Mouse (Mus musculus) testis, adult 2 months (tissue): ENCODE measurements around the gene Vps37d. TPM values are rescaled to one million over a fixed set of nuclear protein-coding genes. Genes with fewer than 3 reads are reported as not detected.

Source experiments
- H3K27ac ChIP-seq: fragments of 200-500 bp; 2 replicates; pipeline ENCODE4 v1.5.1; 2012; ENCODE audit warnings: low read depth, low read length; ENCODE audit not compliant: control insufficient read depth, insufficient read depth
- H3K27me3 ChIP-seq: fragments of 200-500 bp; 2 replicates; pipeline ENCODE4 v1.6.1; 2012; ENCODE audit warnings: mild to moderate bottlenecking, low read length, moderate library complexity; ENCODE audit not compliant: control insufficient read depth, insufficient read depth
- H3K36me3 ChIP-seq: fragments of 200-500 bp; 2 replicates; pipeline ENCODE4 v1.6.1; 2012; ENCODE audit warnings: mild to moderate bottlenecking, low read length; ENCODE audit not compliant: control insufficient read depth, insufficient read depth
- H3K4me1 ChIP-seq: fragments of 200-500 bp; 2 replicates; pipeline ENCODE4 v1.6.1; 2012; ENCODE audit warnings: low read length; ENCODE audit not compliant: control insufficient read depth, insufficient read depth
- H3K4me3 ChIP-seq: fragments of 200-500 bp; 2 replicates; pipeline ENCODE4 v1.5.1; 2012; ENCODE audit warnings: low read depth, mild to moderate bottlenecking, low read length, moderate library complexity, mixed read lengths; ENCODE audit not compliant: control insufficient read depth
- CTCF ChIP-seq: fragments of 200-500 bp; IDR thresholded peaks from 2 replicates; pipeline ENCODE4 v1.5.1; 2012; ENCODE audit warnings: low read depth, mild to moderate bottlenecking, inconsistent platforms, low read length, moderate library complexity; ENCODE audit not compliant: control insufficient read depth, insufficient read depth, insufficient replicate concordance
- POLR2A ChIP-seq: fragments of 200-500 bp; IDR thresholded peaks from 2 replicates; pipeline ENCODE4 v1.6.1; 2012; ENCODE audit warnings: low read depth, mild to moderate bottlenecking, inconsistent platforms, low read length, moderate library complexity; ENCODE audit not compliant: control insufficient read depth
- polyA plus RNA-seq: library from polyadenylated mRNA; depleted of rRNA; stranded (reverse); fragments of >200 nt; gene quantifications from 2 replicates; pipeline ENCODE4 v1.2.3, GENCODE M21; 2012

Vps37d gene
- polyA plus RNA-seq, 1 experiment, result 0.33 TPM

GRCm38 (mm10) chr5:135089653-135090052 lies 11.6 kb upstream of the Vps37d start, which contains the start of gene Mlxipl:
Gene Mlxipl (plus strand): TSS chr5:135089890.
- H3K4me1 ChIP-seq, result peaks cover 8% of the 10 kb centered on the region
- H3K27me3 ChIP-seq, result no peaks in the 10 kb centered on the region
- no peak for TF ChIP-seq CTCF
- no peak for TF ChIP-seq POLR2A
- peak within 1 kb of the TSS; percentile 58 for H3K4me3 ChIP-seq
- no peak within 1 kb of the TSS for H3K27ac ChIP-seq
- H3K36me3 ChIP-seq, result no peaks in the 10 kb centered on the region

GRCm38 (mm10) chr5:135086871-135087270 lies 8.8 kb upstream of the Vps37d start:
- Histone ChIP-seq H3K4me3 (no peak overlapping the region), H3K27me3 (no peaks in the 10 kb centered on the region), H3K4me1 (peaks cover 8% of the 10 kb centered on the region), H3K36me3 (no peaks in the 10 kb centered on the region), H3K27ac (no peak overlapping the region)
- TF ChIP-seq POLR2A (no peak), CTCF (no peak)

GRCm38 (mm10) chr5:135080539-135080938 lies 2.5 kb upstream of the Vps37d start:
- H3K4me3 ChIP-seq, result no peak overlapping the region
- H3K27ac ChIP-seq, result no peak overlapping the region
- H3K4me1 ChIP-seq, result peaks cover 12% of the 10 kb centered on the region
- H3K27me3 ChIP-seq, result no peaks in the 10 kb centered on the region
- H3K36me3 ChIP-seq, result no peaks in the 10 kb centered on the region
- TF ChIP-seq CTCF (no peak), POLR2A (no peak)

GRCm38 (mm10) chr5:135079578-135079977 lies 1.5 kb upstream of the Vps37d start:
- H3K36me3 ChIP-seq, result no peaks in the 10 kb centered on the region
- no peak overlapping the region for H3K4me3 ChIP-seq
- TF ChIP-seq POLR2A (no peak), CTCF (no peak)
- peaks cover 12% of the 10 kb centered on the region for H3K4me1 ChIP-seq
- no peak overlapping the region for H3K27ac ChIP-seq
- H3K27me3 ChIP-seq, result no peaks in the 10 kb centered on the region

- peak overlapping the region; percentile 78 for H3K4me3 ChIP-seq
- H3K4me1 ChIP-seq, result peaks cover 12% of the 10 kb centered on the region
- no peak overlapping the region for H3K27ac ChIP-seq
- no peaks in the 10 kb centered on the region for H3K36me3 ChIP-seq
- TF ChIP-seq POLR2A (no peak), CTCF (no peak; the same call in 1 of the 2 replicates)
- no peaks in the 10 kb centered on the region for H3K27me3 ChIP-seq
Measured at GRCm38 (mm10) chr5:135078482-135078810, 380 bp upstream of the Vps37d start.

- Histone ChIP-seq H3K27me3 (no peaks in the 10 kb centered on the region), H3K27ac (no peak overlapping the region), H3K4me3 (no peak overlapping the region)
Measured at GRCm38 (mm10) chr5:135076931-135077505, 1.0 kb downstream of the Vps37d start.

GRCm38 (mm10) chr5:135076368-135076767 lies 1.7 kb downstream of the Vps37d start:
- TF ChIP-seq POLR2A (no peak), CTCF (no peak)
- Histone ChIP-seq H3K36me3 (no peaks in the 10 kb centered on the region), H3K4me3 (no peak overlapping the region), H3K4me1 (peaks cover 18% of the 10 kb centered on the region), H3K27me3 (no peaks in the 10 kb centered on the region), H3K27ac (no peak overlapping the region)

More at GRCm38 (mm10) chr5:135076931-135077505, 1.0 kb downstream of the Vps37d start:
- Histone ChIP-seq H3K4me1 (peaks cover 18% of the 10 kb centered on the region), H3K36me3 (no peaks in the 10 kb centered on the region)
- TF ChIP-seq CTCF (no peak), POLR2A (no peak)

GRCm38 (mm10) chr5:135075655-135076054 lies 2.4 kb downstream of the Vps37d start:
- no peak for TF ChIP-seq CTCF
- Histone ChIP-seq H3K27me3 (no peaks in the 10 kb centered on the region), H3K27ac (no peak overlapping the region), H3K36me3 (no peaks in the 10 kb centered on the region), H3K4me1 (peaks cover 16% of the 10 kb centered on the region), H3K4me3 (no peak overlapping the region)
